Mouse (Mus musculus): ENCODE results near the gene Eif3l.

Gene Eif3l

DNA sequence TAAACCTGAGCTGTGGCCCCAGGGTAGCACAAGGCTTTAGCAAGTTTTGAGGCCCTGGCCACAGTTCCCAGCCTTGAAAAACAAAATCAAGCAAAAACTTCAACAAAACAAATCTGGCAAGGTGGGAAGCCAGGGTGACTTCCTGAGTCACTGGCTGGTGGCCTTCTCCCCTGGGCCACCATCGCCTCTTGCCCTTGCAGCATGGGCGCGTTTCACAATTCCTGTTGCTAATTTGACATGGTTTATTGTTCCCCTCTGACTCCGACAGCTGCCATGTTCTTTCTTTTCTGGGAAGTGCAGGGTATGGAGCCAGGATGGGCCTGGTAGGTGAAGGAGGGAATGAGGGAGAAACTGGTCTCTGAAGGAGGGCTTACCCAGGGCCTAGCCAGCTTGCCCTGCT is 47.1 kb downstream of the Eif3l start:
- no peak for TF ChIP-seq GATA4 (IDR thresholded peaks at IDR 0.05; ENCODE audit: insufficient replicate concordance, low read length)

DNA sequence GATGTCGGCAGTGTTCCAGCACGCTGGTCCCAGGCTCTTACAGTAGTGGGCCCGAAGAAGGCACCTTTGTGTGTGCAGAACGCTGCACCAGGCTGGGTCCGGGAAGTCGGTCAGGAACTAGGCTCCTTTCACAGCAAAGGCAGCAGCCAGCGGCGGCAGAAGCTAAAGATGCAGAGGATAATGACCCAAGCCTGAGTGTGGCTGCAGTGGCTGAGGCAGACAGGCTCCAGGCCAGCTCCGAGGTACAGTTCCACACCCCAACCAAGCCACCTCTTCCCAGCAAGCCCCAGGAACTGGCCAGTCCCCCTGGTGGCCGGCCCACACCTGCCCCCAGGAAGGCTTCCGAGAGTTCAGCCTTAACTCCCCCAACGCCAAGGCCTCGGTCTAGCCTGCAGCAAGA is 47.6 kb downstream of the Eif3l start:
- no peak for TF ChIP-seq GATA4 (IDR thresholded peaks at IDR 0.05; ENCODE audit: insufficient replicate concordance, low read length)

DNA sequence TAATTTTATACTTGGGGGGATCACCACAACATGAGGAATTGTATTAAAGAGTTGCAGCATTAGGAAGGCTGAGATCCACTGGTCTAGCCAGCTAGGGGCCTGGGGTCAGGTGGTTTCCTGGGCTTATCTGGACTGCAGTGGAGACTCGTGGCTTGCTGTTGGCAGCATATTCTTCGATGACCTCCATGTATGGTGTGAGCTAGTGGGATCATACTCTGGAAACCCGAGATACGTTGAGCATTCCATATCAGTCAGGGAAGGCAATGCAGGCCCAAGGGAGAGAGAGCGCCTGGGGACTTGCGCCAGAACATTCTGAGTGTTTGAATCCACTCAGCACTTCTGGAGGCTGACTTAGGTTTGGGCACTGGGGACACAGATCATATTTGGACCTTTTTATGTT is 48.8 kb downstream of the Eif3l start:
- no peak for TF ChIP-seq GATA4 (IDR thresholded peaks at IDR 0.05; ENCODE audit: insufficient replicate concordance, low read length)

DNA sequence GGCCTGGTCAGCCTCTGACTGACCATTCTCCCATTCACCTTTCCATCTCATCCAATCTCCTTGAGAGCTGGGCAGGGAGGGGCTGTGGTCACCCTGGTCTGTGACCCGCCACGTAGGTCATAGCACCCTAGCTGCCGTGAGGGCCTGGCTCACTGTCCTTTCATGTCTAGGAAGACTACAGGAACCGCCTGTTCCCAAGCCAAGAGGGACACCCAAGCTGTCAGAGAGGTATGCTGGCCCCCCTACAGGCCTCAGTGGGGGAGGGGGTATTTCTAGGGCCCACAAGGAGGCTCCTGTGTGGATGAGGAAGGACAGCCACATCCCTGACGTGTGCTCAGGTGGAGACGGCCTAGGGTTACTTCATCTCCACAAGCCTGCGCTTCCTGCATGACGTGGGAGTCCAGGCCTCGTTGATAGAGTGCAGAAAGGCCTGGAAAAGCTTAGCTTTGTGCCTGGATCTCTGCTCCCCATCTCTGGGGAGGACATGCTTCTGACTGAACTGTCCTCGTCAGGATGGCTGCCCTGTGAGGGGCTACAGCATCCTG is 49.4 kb downstream of the Eif3l start:
- TF ChIP-seq GATA4 (IDR thresholded peaks at IDR 0.05; ENCODE audit: insufficient replicate concordance, low read length), result no peak

DNA sequence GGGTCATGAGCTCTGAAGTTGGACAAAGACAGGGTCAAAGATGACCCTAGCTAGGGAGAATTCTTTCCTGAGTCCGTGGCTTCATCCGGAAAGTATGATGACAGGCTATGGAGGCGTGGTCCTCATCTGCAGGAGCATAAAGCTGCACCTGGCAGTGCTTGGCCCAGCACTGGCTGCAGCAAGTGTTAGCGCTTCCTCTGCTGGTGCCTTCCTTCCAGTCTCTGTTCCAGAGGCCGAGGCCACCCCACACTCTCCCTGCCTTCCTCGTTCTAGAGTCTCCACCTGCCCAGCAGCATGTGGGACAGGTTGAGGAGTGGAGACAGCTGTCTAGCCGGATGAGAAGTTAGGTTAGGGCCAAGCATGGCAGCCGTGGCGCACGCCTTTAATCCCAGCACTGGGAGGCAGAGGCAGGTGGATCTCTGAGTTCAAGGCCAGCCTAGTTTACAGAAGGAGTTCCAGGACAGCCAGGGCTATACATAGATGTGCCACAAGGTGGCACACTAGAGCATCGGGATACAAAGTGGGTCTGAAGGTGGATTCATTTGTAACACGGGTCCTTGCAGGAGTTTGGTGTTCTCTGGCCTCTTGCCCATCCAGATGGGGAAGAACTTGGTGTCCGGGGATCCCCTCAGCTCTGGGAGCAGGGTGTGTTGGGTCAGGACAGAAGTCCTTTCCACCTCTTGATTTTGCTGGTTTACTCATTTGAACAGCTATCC is 51.4 kb downstream of the Eif3l start:
- no peak for TF ChIP-seq GATA4 (IDR thresholded peaks at IDR 0.05; ENCODE audit: insufficient replicate concordance, low read length)

DNA sequence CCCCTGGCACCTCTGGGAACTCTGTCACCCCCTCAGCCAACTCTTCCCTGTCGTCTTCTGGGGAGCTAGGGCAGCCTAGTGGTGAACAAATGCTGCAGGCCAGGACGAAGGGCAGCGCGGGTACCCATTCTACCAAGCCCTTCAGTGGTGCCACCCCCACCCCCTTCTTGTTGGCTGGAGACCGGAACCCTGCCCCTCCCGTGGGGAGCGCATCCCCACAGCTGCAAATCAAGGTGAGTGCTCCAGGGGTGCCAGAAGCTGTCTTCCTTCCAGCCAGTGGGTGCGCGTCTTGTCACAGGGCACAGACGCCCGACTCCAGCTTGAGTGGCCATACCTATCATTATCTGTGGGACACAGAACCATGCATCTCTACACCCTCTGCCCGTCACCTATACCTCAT is 52.1 kb downstream of the Eif3l start:
- TF ChIP-seq GATA4 (IDR thresholded peaks at IDR 0.05; ENCODE audit: insufficient replicate concordance, low read length), result no peak

DNA sequence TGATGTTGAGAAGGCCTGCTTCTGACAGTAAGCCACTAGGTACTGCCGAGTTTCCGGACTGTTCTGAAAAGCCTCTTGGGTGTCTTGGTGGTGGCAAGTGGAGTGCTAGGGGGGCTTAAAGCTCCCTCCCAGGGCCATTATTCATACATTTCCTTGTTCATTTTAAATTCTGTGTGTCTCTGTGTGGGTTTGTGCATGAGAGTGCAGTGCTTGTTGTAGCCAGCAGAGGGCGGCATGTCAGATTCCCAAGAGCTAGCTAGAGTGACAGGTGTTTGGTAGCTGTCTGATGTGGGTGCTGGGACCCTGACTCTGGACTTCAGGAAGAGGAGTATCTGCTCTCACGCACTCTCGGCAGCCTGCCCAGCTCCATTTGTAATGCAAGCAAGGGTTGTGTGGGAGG is 53.2 kb downstream of the Eif3l start:
- no peak for TF ChIP-seq GATA4 (IDR thresholded peaks at IDR 0.05; ENCODE audit: insufficient replicate concordance, low read length)

DNA sequence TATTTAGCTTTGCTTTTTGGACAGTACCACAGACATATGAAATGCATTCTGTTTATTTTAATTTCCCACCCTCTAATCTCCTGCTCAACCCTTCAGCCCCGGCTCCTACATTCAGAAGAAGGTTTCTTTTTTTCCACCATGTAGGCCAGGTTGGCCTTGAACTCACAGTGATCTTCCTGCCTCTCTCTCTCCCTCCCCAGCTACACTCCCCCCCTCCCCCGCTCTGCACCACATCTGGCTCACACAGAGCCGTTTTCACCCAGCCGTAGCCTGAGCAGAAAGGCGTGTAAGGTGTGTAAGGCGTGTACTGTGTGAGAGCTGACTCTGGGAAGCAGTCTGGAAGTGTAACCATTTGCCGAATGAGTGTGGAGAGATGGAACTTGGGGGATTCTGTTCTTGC is 54.3 kb downstream of the Eif3l start:
- TF ChIP-seq GATA4 (IDR thresholded peaks at IDR 0.05; ENCODE audit: insufficient replicate concordance, low read length), result no peak

DNA sequence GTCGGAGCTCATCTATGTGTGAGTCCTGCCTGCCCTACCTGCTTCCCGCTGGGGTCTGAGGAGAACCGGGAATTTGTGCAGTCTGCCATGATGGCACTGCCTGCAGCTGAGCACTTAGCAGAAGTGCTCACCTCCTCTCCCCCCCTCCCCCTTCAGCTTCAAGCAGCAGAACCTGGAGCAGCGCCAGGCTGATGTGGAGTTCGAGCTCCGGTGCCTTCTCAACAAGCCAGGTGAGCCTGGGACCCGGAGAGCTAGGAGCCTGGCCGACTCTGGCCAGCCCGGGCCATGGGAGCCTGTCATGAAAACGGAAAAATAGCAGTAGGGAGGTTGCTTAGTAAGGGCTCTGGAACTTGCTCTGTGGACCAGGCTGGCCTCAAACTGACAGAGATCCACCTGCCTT is 55.8 kb downstream of the Eif3l start:
- no peak for TF ChIP-seq GATA4 (IDR thresholded peaks at IDR 0.05; ENCODE audit: insufficient replicate concordance, low read length)

DNA sequence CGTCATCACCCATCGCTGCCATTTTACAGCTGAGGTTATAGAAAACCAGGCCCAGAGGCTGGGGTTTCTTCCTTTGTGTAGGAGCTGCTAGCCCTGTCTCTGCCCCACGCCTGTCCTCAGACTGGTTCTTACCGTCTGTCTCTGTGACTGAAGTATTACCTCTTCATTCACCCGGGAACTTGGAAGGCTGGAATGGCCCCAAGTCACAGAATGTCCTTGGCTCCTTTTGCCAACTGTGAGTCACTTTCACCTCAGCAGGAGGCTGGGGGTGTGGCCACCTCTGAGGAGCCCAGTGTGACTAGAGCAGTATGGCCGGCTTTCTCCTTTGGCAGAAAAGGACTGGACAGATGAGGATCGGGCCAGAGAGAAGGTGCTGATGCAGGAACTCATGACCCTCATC is 56.5 kb downstream of the Eif3l start:
- TF ChIP-seq GATA4 (IDR thresholded peaks at IDR 0.05; ENCODE audit: insufficient replicate concordance, low read length), result no peak

DNA sequence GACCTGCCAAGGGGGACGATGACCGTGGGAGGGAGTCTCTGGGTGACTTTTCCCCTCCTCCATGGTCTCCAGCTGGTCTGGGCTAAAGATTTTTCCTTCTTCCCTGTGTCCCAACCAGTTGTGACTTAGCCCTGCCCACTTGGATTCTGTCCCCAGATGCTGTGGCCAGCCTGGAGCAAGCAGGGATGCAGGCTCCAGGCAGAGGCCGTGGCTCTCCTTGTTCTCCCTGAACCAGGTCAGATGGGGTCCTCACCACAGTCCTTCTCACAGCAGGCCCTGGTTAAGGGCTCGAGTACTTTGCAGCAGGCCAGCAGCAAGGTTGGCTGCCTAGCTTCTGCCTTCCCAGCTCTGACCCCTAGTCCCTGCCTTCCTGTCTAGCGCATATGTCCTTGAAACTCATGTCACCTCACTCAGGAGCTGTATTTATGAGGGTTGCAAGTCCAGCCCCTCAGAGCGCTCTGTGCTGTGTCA is 58.2 kb downstream of the Eif3l start:
- TF ChIP-seq GATA4 (IDR thresholded peaks at IDR 0.05; ENCODE audit: insufficient replicate concordance, low read length), result no peak

DNA sequence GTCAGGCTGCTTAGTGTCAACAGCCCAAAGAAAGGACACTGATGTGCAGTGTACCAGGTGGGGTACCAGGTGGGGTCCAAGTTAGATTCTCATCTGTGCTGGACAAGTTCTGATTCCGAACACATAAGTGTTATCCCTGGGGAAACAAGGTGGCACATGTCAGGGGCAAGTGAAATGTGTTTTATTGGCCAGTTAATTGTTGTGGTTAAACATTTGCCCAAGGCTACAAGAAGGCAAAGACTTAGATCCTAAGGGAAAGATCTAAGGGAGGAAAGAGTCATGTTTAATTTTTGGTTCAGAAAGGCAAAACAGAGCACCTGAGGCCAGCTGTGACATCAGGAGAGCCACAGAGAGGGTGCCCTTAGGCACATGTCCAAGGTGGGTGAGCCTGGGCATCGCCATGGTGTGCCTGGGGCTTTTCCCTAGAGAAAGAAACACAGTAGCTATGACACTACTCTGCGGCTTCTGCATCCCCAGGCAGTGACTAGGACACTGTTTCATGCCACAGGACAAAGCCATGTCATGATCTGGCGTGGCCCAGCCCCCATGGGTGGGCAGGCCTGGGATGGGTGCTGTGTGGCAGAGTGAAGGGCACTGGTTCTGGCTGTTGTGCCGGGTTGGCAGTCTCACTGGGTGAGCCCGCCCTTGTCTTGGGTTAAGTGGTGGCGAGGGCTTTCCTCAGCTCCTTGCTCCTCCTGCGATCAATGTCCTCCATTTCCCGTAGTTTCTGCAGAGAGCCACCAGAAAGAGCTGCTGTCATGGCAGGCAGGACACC is 59.7 kb downstream of the Eif3l start:
- TF ChIP-seq GATA4 (IDR thresholded peaks at IDR 0.05; ENCODE audit: insufficient replicate concordance, low read length), result no peak

DNA sequence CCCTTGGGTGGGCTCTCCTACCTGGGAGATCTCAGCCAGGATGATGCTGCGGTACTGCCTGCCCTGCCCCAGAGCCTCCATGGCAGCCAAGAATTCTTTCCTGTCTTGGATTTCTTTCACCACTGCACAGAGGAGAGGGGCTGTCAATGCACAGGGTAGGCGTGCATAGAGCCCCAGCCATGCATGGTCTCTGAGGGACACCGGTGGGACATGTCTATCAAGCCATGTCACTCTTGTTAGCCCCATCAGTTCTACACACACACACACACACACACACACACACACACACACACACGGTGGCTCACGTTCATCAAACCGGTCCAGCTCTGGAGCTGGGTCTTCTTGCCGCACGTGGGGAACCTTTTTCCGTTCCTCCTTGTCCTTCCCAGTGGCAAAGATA is 60.4 kb downstream of the Eif3l start:
- TF ChIP-seq GATA4 (IDR thresholded peaks at IDR 0.05; ENCODE audit: insufficient replicate concordance, low read length), result no peak

DNA sequence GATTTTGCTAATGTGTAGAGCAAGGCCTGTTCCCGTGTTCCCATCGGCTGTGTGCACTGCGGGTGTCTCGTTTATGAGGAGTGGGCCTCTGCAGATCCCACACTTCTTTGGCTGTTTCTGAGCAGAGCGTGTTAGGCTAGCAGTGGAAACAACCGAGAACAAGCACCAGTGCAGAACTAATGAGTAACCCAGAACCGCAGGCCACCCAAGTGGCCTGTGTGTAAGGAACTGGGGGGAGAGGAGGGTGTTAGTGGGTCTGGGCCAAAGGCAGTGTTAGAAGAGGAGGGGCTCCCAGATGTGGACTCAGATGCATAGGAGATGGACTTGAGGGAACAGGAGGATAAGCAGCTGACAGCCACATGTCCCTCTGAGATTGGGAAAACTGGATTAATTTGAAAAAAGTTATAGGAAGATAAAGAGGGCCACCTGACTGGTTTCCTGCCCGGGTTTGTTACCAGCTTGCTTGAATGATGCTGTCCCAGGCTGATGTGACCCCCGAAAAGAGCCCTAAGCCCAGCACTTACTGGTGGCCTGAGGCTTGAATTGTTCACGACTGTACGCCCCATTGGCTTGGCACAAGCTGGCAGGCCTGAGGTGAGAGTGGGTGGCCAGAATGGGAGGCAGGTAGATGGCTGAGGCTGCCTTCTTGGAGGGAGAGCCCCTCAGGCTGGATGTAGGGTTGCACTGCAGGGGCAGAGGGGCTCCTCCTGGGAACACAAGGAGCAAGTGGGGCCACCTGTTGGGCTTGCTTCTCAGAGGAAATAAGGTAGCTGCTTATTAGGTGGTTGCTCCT is 61.0 kb downstream of the Eif3l start:
- no peak for TF ChIP-seq GATA4 (IDR thresholded peaks at IDR 0.05; ENCODE audit: insufficient replicate concordance, low read length)

DNA sequence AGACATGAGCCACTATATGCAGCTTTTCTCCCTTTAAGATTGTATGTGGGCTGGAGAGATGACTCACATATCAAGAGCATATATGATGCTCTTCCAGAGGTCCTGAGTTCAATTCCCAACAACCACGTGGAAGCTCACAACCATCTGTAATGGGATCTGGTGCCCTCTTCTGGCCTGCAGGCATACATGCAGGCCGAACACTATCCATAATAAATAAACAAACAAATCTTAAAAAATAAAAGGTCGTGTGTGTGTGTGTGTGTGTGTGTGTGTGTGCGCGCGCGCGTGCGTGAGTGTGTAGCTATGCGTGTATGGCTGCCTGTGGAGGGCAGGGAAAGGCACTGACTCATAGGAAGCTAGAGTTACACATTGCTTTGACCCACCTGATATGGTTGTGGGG is 64.7 kb downstream of the Eif3l start:
- no peak for TF ChIP-seq GATA4 (IDR thresholded peaks at IDR 0.05; ENCODE audit: insufficient replicate concordance, low read length)
